ENCODE assay signal across 24 mouse cellular contexts in genomic region chr14:77795240-77795639, GRCm38 (mm10).
DNase-seq lines count a peak whose midpoint lies in the region; ATAC-seq and TF ChIP-seq lines count a peak whose summit lies in the region.
"Had no signal": no experiment of that assay in that cellular context is flagged by ENCODE, and none has a peak within 500 bp of the region (broad histone marks: within the 10 kb centered on the region; RNA-seq: fewer than 3 reads in every experiment).

No protein-coding gene starts in this region.

- no peak for TF ChIP-seq CTCF in intestine, postnatal 0 days (IDR thresholded peaks at IDR 0.05; ENCODE audit: low read depth)

- intact Hi-C loops in heart, postnatal 10 days (cut with DNase I): no loop called here

- ATAC-seq in kidney, embryonic 16.5 days (ENCODE audit: low FRiP score, low TSS enrichment): no peak
- ATAC-seq in intestine, postnatal 0 days: no peak
- ATAC-seq: forebrain, embryonic 16.5 days had no signal

- no peak overlapping the region for H3K9ac ChIP-seq in kidney, embryonic 16.5 days (replicated peaks; ENCODE audit: low read length)
- H3K9ac ChIP-seq in intestine, postnatal 0 days (ENCODE audit: low read depth, low read length): no peak overlapping the region
- H3K9ac ChIP-seq: limb, embryonic 13.5 days; liver, embryonic 15.5 days; midbrain, embryonic 12.5 days had no signal

- DNase-seq in heart, adult 8-10 months (ENCODE audit: low spot score): peak; percentile 9
- no peak for DNase-seq in heart, postnatal 10 days
- peak; percentile 14 for DNase-seq in lung, postnatal 36 days
- DNase-seq in lung, adult 18-20 months: no peak
- peak; percentile 11 to 13 for DNase-seq in monocyte, adult 2 months (ENCODE audit: low read depth in 1 of 2, low spot score in 2 of 2)
- DNase-seq: adrenal gland, postnatal 10 days; cerebellum, adult 11 months; cerebellum, adult 9-11 months; gastrocnemius, postnatal 10 days; heart, adult 2 months; kidney, adult 18-20 months; layer of hippocampus, adult 9-11 months; lung, postnatal 14 days; right cerebral cortex, postnatal 25 days; thymus, postnatal 25 days had no signal

- H3K9me3 ChIP-seq in kidney, embryonic 16.5 days (ENCODE audit: low read length): no peaks in the 10 kb centered on the region
- no peaks in the 10 kb centered on the region for H3K9me3 ChIP-seq in intestine, postnatal 0 days (ENCODE audit: control insufficient read depth)
- H3K9me3 ChIP-seq: embryonic facial prominence, embryonic 10.5 days; limb, embryonic 13.5 days; liver, embryonic 15.5 days; midbrain, embryonic 12.5 days had no signal

- H3K4me3 ChIP-seq in kidney, embryonic 16.5 days (ENCODE audit: low read length): no peak overlapping the region
- H3K4me3 ChIP-seq in intestine, postnatal 0 days (ENCODE audit: low read depth, low read length): no peak overlapping the region
- H3K4me3 ChIP-seq: embryonic facial prominence, embryonic 10.5 days; heart, adult 2 months; limb, embryonic 13.5 days; liver, embryonic 15.5 days; midbrain, embryonic 12.5 days had no signal

- no peaks in the 10 kb centered on the region for H3K4me1 ChIP-seq in kidney, embryonic 16.5 days (ENCODE audit: insufficient read depth, low read length)
- H3K4me1 ChIP-seq in intestine, postnatal 0 days (replicated peaks; ENCODE audit: control insufficient read depth, insufficient read depth, low read length): no peaks in the 10 kb centered on the region
- H3K4me1 ChIP-seq: liver, embryonic 15.5 days; midbrain, embryonic 12.5 days had no signal

- H3K36me3 ChIP-seq in kidney, embryonic 16.5 days (ENCODE audit: insufficient read depth, low read length): no peaks in the 10 kb centered on the region
- H3K36me3 ChIP-seq in intestine, postnatal 0 days (ENCODE audit: control insufficient read depth, insufficient read depth): no peaks in the 10 kb centered on the region
- H3K36me3 ChIP-seq: embryonic facial prominence, embryonic 10.5 days; limb, embryonic 13.5 days; liver, embryonic 15.5 days; midbrain, embryonic 12.5 days had no signal

- H3K27me3 ChIP-seq in kidney, embryonic 16.5 days (ENCODE audit: insufficient read depth, low read length): no peaks in the 10 kb centered on the region
- no peaks in the 10 kb centered on the region for H3K27me3 ChIP-seq in intestine, postnatal 0 days (replicated peaks; ENCODE audit: control insufficient read depth, insufficient read depth, low read length)
- H3K27me3 ChIP-seq: limb, embryonic 13.5 days; liver, embryonic 15.5 days; midbrain, embryonic 12.5 days had no signal

- no peak overlapping the region for H3K4me2 ChIP-seq in kidney, embryonic 16.5 days (replicated peaks; ENCODE audit: low read depth, low read length)
- no peak overlapping the region for H3K4me2 ChIP-seq in intestine, postnatal 0 days (replicated peaks; ENCODE audit: low read depth)
- H3K4me2 ChIP-seq: limb, embryonic 13.5 days; liver, embryonic 15.5 days; midbrain, embryonic 12.5 days had no signal

- WGBS in kidney, embryonic 16.5 days: 88% methylated on average over 5 of the region's 5 CpGs
- WGBS in intestine, postnatal 0 days: 79% methylated on average over 5 of the region's 5 CpGs

- no peak overlapping the region for H3K27ac ChIP-seq in kidney, embryonic 16.5 days (ENCODE audit: low read length)
- H3K27ac ChIP-seq in intestine, postnatal 0 days (ENCODE audit: low read depth, low read length): no peak overlapping the region
- H3K27ac ChIP-seq: heart, adult 2 months; hindbrain, postnatal 0 days; kidney, postnatal 0 days; liver, embryonic 15.5 days; midbrain, embryonic 12.5 days had no signal

Comparison
In these comparisons a context has a peak if more than half of its experiments do, and no peak if none do; other contexts are left out.
1. DNase-seq: peak in heart, adult 8-10 months (single experiment), lung, postnatal 36 days (single experiment) and monocyte, adult 2 months (2 of 2); none in heart, postnatal 10 days (0 of 2) and lung, adult 18-20 months (0 of 2).